Mouse (Mus musculus): ENCODE results near the gene Ace3.

GRCm38 (mm10) chr11:105948255-105948654, 46.2 kb upstream of the Ace3 start:
- TF ChIP-seq POLR2A (IDR thresholded peaks at IDR 0.05; ENCODE audit: borderline replicate concordance, low read depth, low read length), result no peak
- TF ChIP-seq CTCF (IDR thresholded peaks at IDR 0.05; ENCODE audit: low read depth, low read length), result no peak
